Mouse (Mus musculus) testis, adult 2 months (tissue): ENCODE data around the gene Dxo.

ENCODE experiments used
- CTCF ChIP-seq: fragments of 200-500 bp; IDR thresholded peaks from 2 replicates; pipeline ENCODE4 v1.5.1; 2012; ENCODE audit warnings: low read depth, mild to moderate bottlenecking, inconsistent platforms, low read length, moderate library complexity; ENCODE audit not compliant: control insufficient read depth, insufficient read depth, insufficient replicate concordance
- POLR2A ChIP-seq: fragments of 200-500 bp; IDR thresholded peaks from 2 replicates; pipeline ENCODE4 v1.6.1; 2012; ENCODE audit warnings: low read depth, mild to moderate bottlenecking, inconsistent platforms, low read length, moderate library complexity; ENCODE audit not compliant: control insufficient read depth

DNA sequence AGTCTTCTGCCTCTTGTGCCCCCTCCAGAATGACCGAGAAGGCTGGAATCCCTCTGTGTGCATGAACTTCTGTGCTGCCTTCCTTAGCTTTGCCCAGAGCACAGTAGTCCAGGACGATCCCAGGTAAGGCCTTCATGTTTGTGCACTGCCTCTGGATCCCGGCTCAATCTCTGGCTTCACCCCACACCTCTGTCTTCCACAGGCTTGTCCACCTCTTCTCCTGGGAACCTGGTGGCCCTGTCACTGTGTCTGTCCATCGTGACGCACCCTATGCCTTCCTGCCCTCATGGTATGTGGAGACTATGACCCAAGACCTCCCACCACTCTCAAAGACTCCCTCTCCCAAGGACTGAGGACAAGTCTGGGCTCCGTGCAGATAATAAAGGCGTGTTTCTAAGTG is 2.0 kb downstream of the Dxo start:
- TF ChIP-seq CTCF (no peak), POLR2A (no peak; the same call in 1 of the 2 replicates)
